Mouse (Mus musculus): ENCODE data around the gene Metap2. TPM values are rescaled to one million over a fixed set of nuclear protein-coding genes. Genes with fewer than 3 reads are reported as not detected.

Gene Metap2
- polyA plus RNA-seq, 1 experiment = 205 TPM

GRCm38 (mm10) chr10:93899907-93900306, 3.0 kb upstream of the Metap2 start:
- no peak overlapping the region for H3ac ChIP-seq (ENCODE audit: control insufficient read depth, insufficient read length, low read depth)
- H3K79me2 ChIP-seq (ENCODE audit: control insufficient read depth, insufficient read depth) = no peaks in the 10 kb centered on the region
- H3K79me3 ChIP-seq (ENCODE audit: low read depth) = no peaks in the 10 kb centered on the region
- no peaks in the 10 kb centered on the region for H3K27me3 ChIP-seq (ENCODE audit: control insufficient read depth, insufficient read depth, insufficient read length)
- no peak overlapping the region for H3K4me3 ChIP-seq (ENCODE audit: insufficient read depth, poor library complexity, severe bottlenecking)
- no peaks in the 10 kb centered on the region for H3K36me3 ChIP-seq (ENCODE audit: control insufficient read depth, insufficient read depth)
- TF ChIP-seq FOSL1 (IDR thresholded peaks at IDR 0.05; ENCODE audit: insufficient read depth, low read length, poor library complexity, severe bottlenecking) = no peak
- TF ChIP-seq MYOG (IDR thresholded peaks at IDR 0.05; ENCODE audit: control insufficient read depth, extremely low read depth, insufficient read length) = no peak
- no peak for TF ChIP-seq MAX (IDR thresholded peaks at IDR 0.05)
- no peak for TF ChIP-seq CTCF (IDR thresholded peaks at IDR 0.05; ENCODE audit: control insufficient read depth, insufficient read depth, insufficient read length)
- TF ChIP-seq CEBPB (IDR thresholded peaks at IDR 0.05; ENCODE audit: low read depth) = no peak
- TF ChIP-seq USF1 (IDR thresholded peaks at IDR 0.05; ENCODE audit: low read depth) = no peak

GRCm38 (mm10) chr10:93899303-93899702, 2.4 kb upstream of the Metap2 start:
- TF ChIP-seq CTCF (IDR thresholded peaks at IDR 0.05; ENCODE audit: control insufficient read depth, insufficient read depth, insufficient read length) (no peak), MAX (IDR thresholded peaks at IDR 0.05) (no peak), MYOG (IDR thresholded peaks at IDR 0.05; ENCODE audit: control insufficient read depth, extremely low read depth, insufficient read length) (no peak), MYOD1 (IDR thresholded peaks at IDR 0.05; ENCODE audit: control insufficient read depth, insufficient read length, low read depth) (no peak)
- no peak overlapping the region for H3ac ChIP-seq (ENCODE audit: control insufficient read depth, insufficient read length, low read depth)
- H3K27me3 ChIP-seq (ENCODE audit: control insufficient read depth, insufficient read depth, insufficient read length) = no peaks in the 10 kb centered on the region
- no peak overlapping the region for H3K4me3 ChIP-seq (ENCODE audit: insufficient read depth, poor library complexity, severe bottlenecking)
- no peaks in the 10 kb centered on the region for H3K79me2 ChIP-seq (ENCODE audit: control insufficient read depth, insufficient read depth)
- H3K36me3 ChIP-seq (ENCODE audit: control insufficient read depth, insufficient read depth) = no peaks in the 10 kb centered on the region
- no peaks in the 10 kb centered on the region for H3K79me3 ChIP-seq (ENCODE audit: low read depth)

- Histone ChIP-seq H3K36me3 (ENCODE audit: control insufficient read depth, insufficient read depth) (no peaks in the 10 kb centered on the region), H3K79me2 (ENCODE audit: control insufficient read depth, insufficient read depth) (peaks cover 21% of the 10 kb centered on the region), H3ac (ENCODE audit: control insufficient read depth, insufficient read length, low read depth) (no peak overlapping the region), H3K79me3 (ENCODE audit: low read depth) (peaks cover 19% of the 10 kb centered on the region), H3K4me3 (ENCODE audit: insufficient read depth, poor library complexity, severe bottlenecking) (no peak overlapping the region), H3K27me3 (ENCODE audit: control insufficient read depth, insufficient read depth, insufficient read length) (no peaks in the 10 kb centered on the region)
- TF ChIP-seq MYOG (IDR thresholded peaks at IDR 0.05; ENCODE audit: control insufficient read depth, extremely low read depth, insufficient read length) = no peak
- no peak for TF ChIP-seq FOSL1 (IDR thresholded peaks at IDR 0.05; ENCODE audit: insufficient read depth, low read length, poor library complexity, severe bottlenecking)
- TF ChIP-seq MYOD1 (IDR thresholded peaks at IDR 0.05; ENCODE audit: control insufficient read depth, insufficient read length, low read depth) = no peak
- no peak for TF ChIP-seq CEBPB (IDR thresholded peaks at IDR 0.05; ENCODE audit: low read depth)
- TF ChIP-seq CTCF (IDR thresholded peaks at IDR 0.05; ENCODE audit: control insufficient read depth, insufficient read depth, insufficient read length) = no peak
- no peak for TF ChIP-seq MAX (IDR thresholded peaks at IDR 0.05)
- no peak for TF ChIP-seq USF1 (IDR thresholded peaks at IDR 0.05; ENCODE audit: low read depth)
These were observed 4.3 kb downstream of the Metap2 start for GRCm38 (mm10) chr10:93892551-93892950.

- Histone ChIP-seq H3K79me3 (ENCODE audit: low read depth) (peaks cover 32% of the 10 kb centered on the region), H3K4me3 (ENCODE audit: insufficient read depth, poor library complexity, severe bottlenecking) (no peak overlapping the region), H3K27me3 (ENCODE audit: control insufficient read depth, insufficient read depth, insufficient read length) (no peaks in the 10 kb centered on the region), H3K79me2 (ENCODE audit: control insufficient read depth, insufficient read depth) (peaks cover 36% of the 10 kb centered on the region), H3ac (ENCODE audit: control insufficient read depth, insufficient read length, low read depth) (no peak overlapping the region), H3K36me3 (ENCODE audit: control insufficient read depth, insufficient read depth) (peaks cover 13% of the 10 kb centered on the region)
- TF ChIP-seq CTCF (IDR thresholded peaks at IDR 0.05; ENCODE audit: control insufficient read depth, insufficient read depth, insufficient read length) = no peak
- TF ChIP-seq FOSL1 (IDR thresholded peaks at IDR 0.05; ENCODE audit: insufficient read depth, low read length, poor library complexity, severe bottlenecking) = no peak
- TF ChIP-seq MYOD1 (IDR thresholded peaks at IDR 0.05; ENCODE audit: control insufficient read depth, insufficient read length, low read depth) = no peak
- TF ChIP-seq USF1 (IDR thresholded peaks at IDR 0.05; ENCODE audit: low read depth) = no peak
- no peak for TF ChIP-seq MAX (IDR thresholded peaks at IDR 0.05)
- no peak for TF ChIP-seq MYOG (IDR thresholded peaks at IDR 0.05; ENCODE audit: control insufficient read depth, extremely low read depth, insufficient read length)
- no peak for TF ChIP-seq CEBPB (IDR thresholded peaks at IDR 0.05; ENCODE audit: low read depth)
These were observed 5.9 kb downstream of the Metap2 start for GRCm38 (mm10) chr10:93891031-93891430.

- Histone ChIP-seq H3K4me3 (ENCODE audit: insufficient read depth, poor library complexity, severe bottlenecking) (no peak overlapping the region), H3K27me3 (ENCODE audit: control insufficient read depth, insufficient read depth, insufficient read length) (no peaks in the 10 kb centered on the region), H3K36me3 (ENCODE audit: control insufficient read depth, insufficient read depth) (peaks cover 18% of the 10 kb centered on the region), H3ac (ENCODE audit: control insufficient read depth, insufficient read length, low read depth) (no peak overlapping the region), H3K79me3 (ENCODE audit: low read depth) (peaks cover 36% of the 10 kb centered on the region), H3K79me2 (ENCODE audit: control insufficient read depth, insufficient read depth) (peaks cover 40% of the 10 kb centered on the region)
- TF ChIP-seq MYOD1 (IDR thresholded peaks at IDR 0.05; ENCODE audit: control insufficient read depth, insufficient read length, low read depth) = no peak
- no peak for TF ChIP-seq MYOG (IDR thresholded peaks at IDR 0.05; ENCODE audit: control insufficient read depth, extremely low read depth, insufficient read length)
- TF ChIP-seq FOSL1 (IDR thresholded peaks at IDR 0.05; ENCODE audit: insufficient read depth, low read length, poor library complexity, severe bottlenecking) = no peak
- no peak for TF ChIP-seq USF1 (IDR thresholded peaks at IDR 0.05; ENCODE audit: low read depth)
- no peak for TF ChIP-seq CEBPB (IDR thresholded peaks at IDR 0.05; ENCODE audit: low read depth)
- TF ChIP-seq CTCF (IDR thresholded peaks at IDR 0.05; ENCODE audit: control insufficient read depth, insufficient read depth, insufficient read length) = no peak
- no peak for TF ChIP-seq MAX (IDR thresholded peaks at IDR 0.05)
These were observed 6.3 kb downstream of the Metap2 start for GRCm38 (mm10) chr10:93890565-93890964.

GRCm38 (mm10) chr10:93889976-93890375, 6.9 kb downstream of the Metap2 start:
- peak overlapping the region; percentile 67 for H3ac ChIP-seq (ENCODE audit: control insufficient read depth, insufficient read length, low read depth)
- peaks cover 42% of the 10 kb centered on the region for H3K79me3 ChIP-seq (ENCODE audit: low read depth)
- no peaks in the 10 kb centered on the region for H3K27me3 ChIP-seq (ENCODE audit: control insufficient read depth, insufficient read depth, insufficient read length)
- H3K4me3 ChIP-seq (ENCODE audit: insufficient read depth, poor library complexity, severe bottlenecking) = peak overlapping the region; percentile 96
- no peak for TF ChIP-seq USF1 (IDR thresholded peaks at IDR 0.05; ENCODE audit: low read depth)
- no peak for TF ChIP-seq MYOG (IDR thresholded peaks at IDR 0.05; ENCODE audit: control insufficient read depth, extremely low read depth, insufficient read length)
- peaks cover 46% of the 10 kb centered on the region for H3K79me2 ChIP-seq (ENCODE audit: control insufficient read depth, insufficient read depth)
- peaks cover 22% of the 10 kb centered on the region for H3K36me3 ChIP-seq (ENCODE audit: control insufficient read depth, insufficient read depth)

Measured in C2C12 (cell line).